Mouse (Mus musculus): ENCODE measurements at regions not wholly inside any gene's neighbourhood (a gene's known extent, or its start where the extent isn't known, plus 50 kb on each side); places are given as distances from the start of the nearest gene placed in this dataset.
"Not testable (repeated sequence)": the region's sequence is repeated elsewhere in the genome, so short reads cannot be mapped to it uniquely, and the experiment has no call there.

DNA sequence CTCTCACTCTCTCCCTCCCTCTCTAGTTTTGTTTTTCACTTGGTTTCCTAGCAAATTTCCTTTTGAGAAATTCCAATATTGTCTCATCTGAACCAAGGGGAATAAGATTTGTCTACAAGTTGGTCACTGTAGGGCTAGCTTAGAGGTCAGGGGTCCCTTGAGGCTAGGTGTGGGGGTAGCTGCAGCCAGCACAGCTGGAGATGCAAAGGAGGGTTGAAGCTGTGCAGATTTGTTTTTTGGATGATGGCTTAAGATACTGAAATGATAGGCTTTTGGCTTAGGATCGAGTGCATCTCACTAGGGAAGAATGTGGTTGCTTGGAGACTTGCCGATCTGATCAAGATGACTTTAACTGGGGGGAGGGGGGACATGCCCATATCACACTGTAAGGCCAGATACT lies 88.3 kb upstream of the Tmem28 start:
- no peak for DNase-seq (ENCODE audit: low read depth, low spot score)

DNA sequence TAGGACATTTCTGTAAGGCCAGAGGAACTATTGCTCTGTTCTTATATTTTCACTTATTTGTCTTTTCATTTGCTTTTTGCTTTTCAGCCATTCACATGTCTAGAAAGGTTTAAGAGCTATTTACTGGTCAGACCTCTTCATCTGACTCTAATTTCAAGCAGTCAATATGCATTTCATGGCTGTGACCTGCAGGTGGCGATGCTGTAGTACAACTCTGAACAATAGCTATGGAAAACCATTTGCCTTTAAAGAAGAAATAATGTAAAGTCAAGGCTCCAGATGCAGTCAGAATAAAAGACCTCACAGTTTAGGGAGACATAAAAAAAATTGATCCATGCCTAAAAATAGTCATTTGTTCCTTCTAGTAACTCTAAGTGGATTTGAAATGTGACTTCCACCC lies 95.7 kb upstream of the Tmem28 start:
- DNase-seq (ENCODE audit: low read depth, low spot score): peak; percentile 3

DNA sequence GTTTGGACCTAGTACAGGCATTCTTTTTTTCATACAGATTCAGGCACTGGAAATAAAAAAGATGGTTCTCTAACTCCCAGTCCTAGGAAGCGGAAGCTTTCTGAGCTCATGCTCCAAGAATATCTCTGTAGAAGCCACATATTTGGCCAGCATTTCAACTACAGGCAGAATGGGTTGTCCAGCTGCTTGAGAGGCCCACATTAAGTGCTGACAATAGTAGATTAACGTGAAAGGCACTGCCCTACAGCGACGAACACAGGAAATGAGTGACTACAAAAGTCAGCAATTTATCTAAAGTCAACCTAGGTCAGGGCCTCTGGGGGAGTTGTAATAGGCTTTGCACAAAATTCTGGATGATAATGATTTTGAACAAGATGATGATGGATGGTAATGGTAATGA lies 125.5 kb upstream of the Tmem28 start:
- DNase-seq (ENCODE audit: low read depth, low spot score): no peak

DNA sequence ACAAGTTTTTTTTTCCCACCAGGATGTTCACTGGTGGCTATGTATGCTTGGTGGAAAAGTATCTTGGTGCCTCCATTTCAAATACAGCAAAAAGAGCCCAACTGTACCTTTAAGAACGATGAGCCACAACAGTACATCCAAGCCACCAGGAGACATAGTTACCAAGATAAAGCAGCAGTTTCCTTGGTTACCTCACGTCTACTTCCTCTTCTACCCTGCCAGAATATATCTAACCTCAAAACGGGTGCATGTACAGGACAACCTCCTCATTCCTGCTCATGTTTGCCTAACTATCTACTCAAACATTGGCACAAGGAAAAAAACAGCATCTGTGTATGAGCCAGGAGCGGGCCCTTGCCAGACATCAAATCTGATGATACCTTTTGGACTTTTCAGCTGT lies 129.8 kb upstream of the Tmem28 start:
- DNase-seq (ENCODE audit: low read depth, low spot score): no peak

DNA sequence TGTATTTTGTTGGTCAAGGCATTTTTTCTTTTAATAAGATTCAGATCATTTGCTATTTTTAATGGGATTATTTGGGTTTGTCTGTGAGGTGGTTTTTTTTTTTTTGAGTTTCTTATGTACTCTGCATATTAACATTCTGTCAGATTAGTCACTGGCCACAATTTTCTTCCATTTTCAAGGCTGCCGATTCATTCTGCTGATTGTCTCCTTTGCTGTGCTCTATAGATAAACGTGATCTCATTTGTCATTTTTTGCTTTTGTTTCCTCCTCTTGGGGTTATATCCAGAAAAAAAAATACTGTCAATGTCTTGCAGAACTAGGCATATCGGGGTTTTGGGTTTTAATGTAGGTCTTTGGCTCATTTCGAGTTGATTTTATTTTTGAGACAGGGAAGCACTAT lies 131.1 kb upstream of the Tmem28 start:
- no peak for DNase-seq (ENCODE audit: low read depth, low spot score)

DNA sequence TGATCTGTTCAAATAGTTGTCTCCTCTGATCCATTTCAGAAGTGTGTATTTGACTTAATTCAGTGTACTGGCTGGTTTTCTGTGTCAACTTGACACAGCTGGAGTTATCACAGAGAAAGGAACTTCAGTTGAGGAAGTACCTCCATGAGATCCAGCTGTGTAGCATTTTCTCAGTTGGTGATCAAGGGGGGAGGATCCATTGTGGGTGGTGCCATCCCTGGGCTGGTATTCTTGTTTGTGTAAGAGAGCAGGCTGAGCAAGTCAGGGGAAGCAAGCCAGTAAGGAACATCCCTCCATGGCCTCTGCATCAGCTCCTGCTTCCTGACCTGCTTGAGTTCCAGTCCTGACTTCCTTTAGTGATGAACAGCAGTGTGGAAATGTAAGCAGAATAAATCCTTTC lies 138.3 kb upstream of the Tmem28 start:
- DNase-seq (ENCODE audit: low read depth, low spot score): not testable (repeated sequence)

DNA sequence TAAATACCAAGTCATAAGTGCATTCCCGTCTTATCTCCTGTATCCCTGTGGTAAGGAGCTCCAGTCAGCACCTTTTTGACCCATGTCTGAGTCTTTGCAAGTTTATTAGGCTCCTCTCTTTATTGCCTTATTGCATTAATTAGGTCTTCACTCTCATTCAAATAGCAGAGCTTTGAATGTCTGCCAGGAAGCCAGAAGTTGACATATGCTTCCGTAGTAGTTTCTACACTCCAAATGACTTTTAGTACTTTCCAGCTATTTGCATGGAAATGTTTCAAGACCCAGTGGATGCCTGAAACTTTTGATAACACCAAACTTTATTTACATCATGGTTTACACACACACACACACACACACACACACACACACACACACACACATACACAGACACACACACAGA lies 153.2 kb upstream of the Tmem28 start:
- no peak for DNase-seq (ENCODE audit: low read depth, low spot score)

DNA sequence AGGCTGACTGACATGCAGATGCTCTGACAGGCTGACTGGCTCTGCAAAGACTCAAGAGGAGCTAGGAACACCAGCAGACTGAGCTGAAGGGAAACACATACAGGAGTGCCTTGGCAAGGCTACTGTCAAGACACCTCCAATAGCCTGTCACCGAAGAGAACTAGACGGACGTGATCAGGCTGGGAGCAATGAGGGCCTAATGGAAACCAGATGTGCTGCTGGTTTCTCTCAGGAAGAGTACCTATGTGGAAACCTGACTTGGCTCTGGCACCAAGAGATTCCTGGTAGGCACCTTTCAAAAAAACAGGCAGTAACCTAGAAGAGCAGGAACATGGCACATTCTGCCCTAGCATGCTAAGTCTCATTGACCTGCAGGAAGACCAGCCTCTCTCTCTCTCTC lies 158.3 kb upstream of the Tmem28 start:
- no peak for DNase-seq (ENCODE audit: low read depth, low spot score)

DNA sequence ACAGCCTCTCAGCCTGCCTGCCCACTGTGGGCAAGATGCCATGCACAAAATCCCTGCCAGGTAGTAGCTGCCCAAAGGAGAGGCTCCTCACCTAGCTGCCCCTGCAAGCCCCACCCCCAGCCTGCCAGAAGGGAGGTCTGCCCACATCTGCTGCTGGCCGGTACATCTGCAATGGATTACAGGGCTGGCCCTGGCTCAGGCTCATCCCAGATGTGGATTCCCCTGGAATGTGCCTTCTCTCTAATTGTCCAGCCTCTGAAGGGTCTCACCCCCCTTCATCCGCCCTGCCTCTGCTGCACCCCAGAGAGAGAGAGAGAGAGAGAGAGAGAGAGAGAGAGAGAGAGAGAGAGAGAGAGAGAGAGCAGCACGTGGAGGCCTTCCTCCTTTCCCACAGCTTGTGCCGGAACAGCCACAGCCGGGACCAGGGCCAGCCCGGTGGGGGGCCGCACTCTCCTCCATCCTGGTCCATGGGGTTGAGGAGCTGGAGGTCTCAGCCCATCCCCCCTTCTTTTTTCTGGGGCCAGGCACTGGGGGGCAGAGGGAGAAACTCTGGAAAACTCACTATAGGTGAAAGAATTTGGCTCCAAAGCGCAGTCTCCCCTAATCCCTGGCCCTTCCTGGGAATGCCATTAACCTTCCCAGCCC lies 161.2 kb upstream of the Tmem28 start:
- no peak for DNase-seq (ENCODE audit: low read depth, low spot score)

DNA sequence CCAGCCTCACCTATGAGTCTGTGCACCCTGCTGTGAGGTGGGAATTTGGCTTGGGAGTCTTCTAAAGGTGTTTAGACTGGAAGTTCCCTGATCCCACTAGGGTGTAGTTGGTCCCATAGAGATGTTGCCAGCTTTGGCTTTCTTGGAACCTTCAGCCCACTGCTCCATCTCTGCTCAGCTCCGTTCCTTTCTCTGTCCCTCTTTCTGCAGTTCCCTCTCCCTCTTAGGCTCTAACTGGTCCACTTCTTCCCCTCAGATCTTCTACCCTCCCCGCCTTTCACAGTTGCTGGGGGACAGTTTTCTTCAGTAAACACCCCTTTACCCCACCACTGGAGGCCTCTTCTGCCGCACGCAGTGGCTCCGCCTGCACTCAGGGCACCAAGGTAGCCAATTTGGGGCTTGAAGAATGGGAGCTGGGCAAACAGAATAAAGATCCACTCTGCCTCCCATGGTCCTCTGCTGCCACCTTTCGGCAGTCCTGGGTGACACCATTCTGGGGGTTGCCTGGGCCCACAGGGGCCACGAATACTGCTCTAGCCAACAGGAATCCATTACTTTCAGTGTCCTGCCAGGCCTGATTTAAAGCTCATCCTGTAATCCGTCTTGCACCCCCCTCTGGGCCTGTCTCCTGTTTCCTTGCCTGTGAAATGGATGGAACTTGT lies 162.9 kb upstream of the Tmem28 start:
- peak; percentile 56 for DNase-seq (ENCODE audit: low read depth, low spot score)

DNA sequence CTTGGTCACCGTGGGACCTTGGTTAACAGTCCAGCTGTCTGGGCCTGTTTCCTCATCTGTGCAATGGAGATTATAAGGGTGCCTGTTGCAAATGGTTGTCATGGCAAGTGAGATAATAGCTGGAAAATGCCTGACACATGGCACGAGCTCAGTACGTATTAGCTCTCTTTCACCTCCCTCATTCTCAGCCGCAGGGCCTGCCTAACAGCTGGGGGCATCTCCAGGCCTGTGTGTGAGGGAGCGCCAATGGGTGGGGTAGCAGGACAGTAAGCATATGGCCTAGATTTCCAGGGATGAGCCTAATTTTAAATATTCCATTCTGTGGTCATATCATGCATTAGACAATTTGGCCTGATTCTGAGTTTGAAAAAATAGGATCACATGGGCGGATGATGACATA lies 163.8 kb upstream of the Tmem28 start:
- DNase-seq (ENCODE audit: low read depth, low spot score): no peak

DNA sequence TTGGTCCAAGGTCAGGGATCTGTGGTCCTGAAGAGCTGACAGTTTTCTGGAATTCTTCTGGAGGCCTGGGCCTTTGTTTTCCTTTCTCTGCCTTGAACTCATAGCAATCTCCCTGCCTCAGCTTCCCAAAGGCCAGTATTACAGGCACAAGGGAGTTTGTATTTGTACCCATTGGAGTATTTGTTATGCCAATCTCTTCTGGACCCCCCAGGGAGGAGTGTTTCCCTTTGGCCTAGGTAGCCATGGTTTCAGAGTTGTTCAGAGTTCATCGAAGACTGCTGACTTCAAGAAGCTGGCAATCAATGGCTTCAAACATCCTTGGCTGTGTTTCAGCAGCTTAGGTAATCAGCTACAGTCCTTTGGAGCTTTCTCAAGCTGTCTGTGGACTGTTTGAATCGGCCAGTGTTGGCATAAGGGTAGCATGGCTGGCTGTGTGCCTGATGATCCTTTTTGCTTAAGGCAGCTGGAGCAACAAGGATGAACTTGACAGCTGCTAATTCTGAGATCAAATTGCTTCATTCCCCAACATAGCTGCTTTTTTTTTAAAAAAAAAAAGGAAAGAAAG lies 161.2 kb upstream of the Pja1 start:
- DNase-seq (ENCODE audit: low read depth, low spot score): no peak

DNA sequence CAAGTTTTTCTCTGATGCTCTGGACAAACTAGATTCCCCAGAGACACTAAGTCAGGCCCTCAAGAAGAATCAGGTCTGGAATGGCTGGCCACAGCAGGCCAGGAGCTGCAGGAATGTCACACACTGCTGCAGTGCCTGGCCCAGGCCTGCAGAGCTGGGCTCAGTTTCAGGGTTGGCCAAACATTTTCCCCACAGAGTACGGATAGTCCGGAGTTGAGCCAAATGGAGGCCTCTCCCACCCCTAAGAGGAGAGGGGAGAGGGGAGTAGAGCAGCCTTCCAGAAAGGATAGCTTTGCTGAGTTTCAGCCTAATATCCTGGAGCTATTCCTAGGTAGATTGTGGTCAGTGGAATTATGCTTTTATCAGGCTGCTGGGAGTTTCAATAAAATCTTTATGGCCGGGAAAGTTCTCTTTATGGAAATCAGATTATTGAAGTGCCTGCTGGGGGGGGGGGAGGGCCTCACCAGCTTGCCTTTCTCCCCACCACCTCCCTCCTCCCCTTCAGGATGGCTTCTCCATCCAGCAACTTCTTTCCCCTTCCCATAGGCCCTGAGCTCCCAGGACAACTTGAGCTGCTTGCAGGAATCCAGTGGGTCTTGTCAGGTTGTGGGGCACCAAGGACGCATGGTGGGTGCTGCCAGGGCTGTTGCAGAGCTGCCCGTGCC lies 153.6 kb upstream of the Pja1 start:
- DNase-seq (ENCODE audit: low read depth, low spot score): no peak

DNA sequence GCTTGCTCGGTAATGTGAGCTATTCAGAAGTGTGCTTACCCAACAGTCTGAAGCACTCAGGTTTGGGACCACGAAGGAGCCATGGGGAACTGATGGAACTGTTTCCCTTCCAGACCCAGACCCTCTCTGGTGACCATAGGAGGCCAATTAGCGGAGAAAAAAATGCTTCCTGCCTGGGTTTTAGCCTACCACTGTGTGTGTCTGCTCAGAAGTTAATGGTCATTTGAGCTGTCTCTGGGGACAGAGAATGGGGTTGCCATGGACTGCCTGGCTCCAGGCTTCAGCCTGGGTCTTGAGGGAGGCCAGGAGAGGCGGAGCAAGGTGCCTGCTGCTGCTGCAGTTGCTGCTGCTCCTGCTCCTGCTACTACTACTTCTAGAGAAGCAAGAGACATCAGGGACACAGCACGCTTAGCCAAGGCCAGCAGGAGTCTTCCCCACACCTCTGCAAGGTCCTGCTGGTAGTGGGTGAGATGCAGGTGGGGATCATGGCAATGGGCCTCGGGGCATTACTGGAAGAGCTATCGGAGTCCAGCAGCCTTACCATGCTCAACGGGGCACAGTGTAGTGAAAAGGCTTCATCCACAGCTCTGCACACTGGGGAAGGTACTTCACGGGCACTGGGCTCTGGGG lies 141.2 kb upstream of the Pja1 start:
- no peak for DNase-seq (ENCODE audit: low read depth, low spot score)

DNA sequence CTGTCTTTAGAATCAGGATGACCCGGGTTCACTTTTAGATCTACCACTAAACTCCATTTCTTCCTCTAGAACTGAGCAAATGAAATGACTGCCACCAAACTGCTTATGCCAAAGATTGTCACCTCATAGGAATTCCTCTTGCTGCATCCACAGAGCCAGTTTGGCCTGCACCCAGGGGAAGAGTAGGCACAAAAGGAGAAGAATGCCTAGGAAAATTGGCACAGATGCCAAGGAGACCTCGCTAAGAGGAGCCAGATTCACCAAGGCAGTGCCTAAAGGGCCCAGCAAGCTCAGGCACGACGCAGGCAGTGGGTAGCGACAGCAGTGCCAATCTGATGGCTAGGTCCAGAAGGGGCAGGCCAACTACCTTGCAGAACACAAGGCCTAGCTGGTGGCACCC lies 139.0 kb upstream of the Pja1 start:
- no peak for DNase-seq (ENCODE audit: low read depth, low spot score)

DNA sequence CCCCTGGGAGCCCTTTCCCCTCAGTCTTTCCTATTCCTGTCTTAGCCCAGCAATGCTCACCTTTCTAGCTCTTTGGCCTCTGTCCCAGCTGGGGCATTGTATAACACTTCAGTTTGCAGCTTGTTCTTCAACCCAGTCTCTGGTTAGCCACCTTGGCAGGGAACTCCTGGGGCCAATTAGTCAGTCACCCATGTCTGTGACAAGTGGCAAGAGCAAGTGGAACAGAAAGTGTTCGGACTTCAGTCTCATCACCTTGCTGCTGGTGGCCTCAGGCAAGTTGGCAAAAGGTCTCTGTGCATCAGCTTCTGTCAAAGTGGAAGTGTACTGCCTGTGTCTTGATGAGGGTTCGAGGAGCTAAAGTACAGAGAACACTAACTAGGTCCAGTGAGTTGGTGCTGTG lies 138.5 kb upstream of the Pja1 start:
- DNase-seq (ENCODE audit: low read depth, low spot score): no peak

DNA sequence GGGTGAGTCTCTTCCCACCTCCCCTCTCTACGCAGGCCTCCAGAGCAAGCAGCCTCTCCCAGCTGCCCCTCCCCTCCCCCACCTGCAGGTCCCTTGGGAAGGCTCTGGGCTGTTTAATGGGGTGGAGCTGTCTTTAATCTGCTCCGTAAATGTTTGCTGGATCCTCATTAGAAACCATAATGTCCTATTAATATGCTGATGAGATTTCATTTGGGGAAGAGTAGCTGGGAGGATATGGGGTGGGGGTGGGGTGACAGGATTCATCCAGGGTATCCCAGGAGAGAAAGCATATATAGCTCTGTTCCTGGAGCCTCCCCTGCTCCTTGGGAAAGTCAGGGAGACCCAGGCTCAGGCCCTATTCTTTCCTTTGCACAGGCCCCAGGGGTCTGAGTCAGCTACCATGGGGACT lies 137.2 kb upstream of the Pja1 start:
- DNase-seq (ENCODE audit: low read depth, low spot score): no peak

DNA sequence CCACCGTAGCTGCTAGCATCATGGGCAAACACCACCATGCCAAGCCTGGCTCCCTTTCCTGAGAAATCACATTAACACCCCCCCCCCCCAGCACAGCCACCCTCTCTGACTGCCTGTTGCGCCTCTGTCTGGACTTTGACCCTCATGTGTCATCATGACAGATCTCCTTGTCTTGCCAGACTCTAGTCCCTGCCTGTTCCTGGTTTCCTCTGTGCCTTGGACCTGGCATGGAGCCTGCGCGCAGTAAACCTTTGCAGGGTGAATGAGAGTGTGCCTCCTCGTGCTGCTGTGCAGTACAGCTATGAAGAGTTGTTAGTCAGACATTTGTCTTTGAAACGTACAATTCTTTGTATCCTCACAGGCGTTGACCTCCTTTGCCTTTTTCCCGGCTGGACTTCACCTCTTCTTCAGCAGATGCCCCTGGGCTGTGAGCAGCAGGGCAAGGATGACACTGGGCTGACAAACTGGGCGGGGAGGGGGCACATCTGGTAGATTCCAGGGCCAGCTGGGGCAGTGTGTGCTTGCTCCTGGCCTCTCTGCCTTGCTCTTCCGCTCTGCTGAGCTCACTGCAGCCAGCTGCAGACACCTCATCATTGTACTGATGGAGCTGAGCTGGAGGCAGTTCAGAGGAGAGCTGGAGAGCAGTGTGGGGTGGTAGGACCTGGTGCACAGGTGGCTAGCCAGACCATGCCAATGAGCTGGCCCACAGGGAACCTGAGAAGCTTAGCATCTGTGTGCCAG lies 134.2 kb upstream of the Pja1 start:
- no peak for DNase-seq (ENCODE audit: low read depth, low spot score)

DNA sequence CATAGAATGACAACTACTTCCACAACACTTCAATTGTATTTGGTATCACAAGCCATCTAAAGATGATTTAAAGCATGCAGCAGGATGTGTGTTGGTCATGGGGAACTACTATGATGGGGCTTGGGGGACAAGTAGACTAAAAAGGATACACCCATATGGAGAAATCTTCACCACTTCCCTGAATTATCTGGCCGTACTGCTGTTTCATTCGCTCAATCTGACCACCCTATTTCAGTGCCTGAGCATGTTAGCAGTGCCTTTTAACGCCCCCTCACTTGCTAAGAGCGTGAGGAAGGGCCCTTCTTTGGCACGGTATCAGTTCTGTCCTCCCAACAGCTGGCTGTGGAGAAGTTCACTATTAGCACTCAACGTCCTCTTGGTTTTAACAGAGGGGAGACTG lies 132.6 kb upstream of the Pja1 start:
- no peak for DNase-seq (ENCODE audit: low read depth, low spot score)

DNA sequence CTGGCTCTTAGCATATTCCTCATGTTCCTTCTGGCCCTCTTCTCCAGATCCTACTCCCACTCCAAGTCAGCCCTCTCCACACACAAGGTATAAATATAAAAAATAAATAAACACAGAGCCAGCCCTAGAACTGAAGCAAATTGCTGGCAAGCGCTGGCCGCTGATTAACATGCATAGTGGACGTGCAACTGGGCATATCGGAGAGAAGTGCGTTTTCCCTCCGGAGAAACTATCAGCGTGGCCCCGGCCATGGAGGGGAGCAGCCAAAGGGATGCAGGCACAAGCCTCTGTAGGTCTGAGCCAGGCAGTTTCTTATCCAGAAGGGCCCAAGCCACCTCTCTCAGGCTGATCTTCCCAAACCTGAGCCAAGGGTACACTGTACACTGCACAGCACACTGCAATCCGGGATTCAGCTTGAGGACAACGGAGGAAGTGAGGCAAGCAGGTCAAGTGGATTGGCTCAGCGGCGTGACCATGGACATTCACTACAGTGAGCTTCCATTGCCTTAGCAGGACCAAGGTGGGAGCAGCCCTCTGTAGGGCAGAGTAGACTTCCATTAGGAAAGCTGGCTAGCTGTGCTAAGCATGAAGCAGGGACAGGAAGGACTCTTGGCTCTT lies 131.3 kb upstream of the Pja1 start:
- no peak for DNase-seq (ENCODE audit: low read depth, low spot score)

DNA sequence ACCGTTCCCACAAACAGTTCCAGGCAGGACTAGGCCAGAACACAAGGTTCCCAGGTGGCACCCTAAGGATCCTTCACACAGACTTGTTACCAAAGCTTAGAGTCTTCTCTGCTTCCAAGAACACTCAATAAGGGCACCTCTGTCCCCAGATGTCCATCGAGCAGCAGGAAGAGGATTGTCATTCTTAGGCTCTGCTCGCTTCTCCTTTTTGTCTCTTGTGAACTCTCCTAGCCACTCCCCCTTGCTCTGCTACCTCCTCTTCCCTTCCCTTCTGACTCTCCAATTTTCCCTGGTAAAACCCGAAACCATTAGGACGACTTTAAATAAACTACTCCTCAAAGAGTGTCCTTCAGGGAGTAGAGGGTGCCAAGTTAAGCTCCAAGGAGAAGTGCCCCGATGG lies 124.4 kb upstream of the Pja1 start:
- no peak for DNase-seq (ENCODE audit: low read depth, low spot score)
